10 mouse cellular contexts compared by ENCODE assay signal in genomic region chr4:64148989-64149463, GRCm38 (mm10).
DNase-seq lines count a peak whose midpoint lies in the region; ATAC-seq and TF ChIP-seq lines count a peak whose summit lies in the region.
"Had no signal": no experiment of that assay in that cellular context is flagged by ENCODE, and none has a peak within 500 bp of the region (broad histone marks: within the 10 kb centered on the region; RNA-seq: fewer than 3 reads in every experiment).

No protein-coding gene starts in this region.

- peaks cover 14% of the 10 kb centered on the region for H3K4me1 ChIP-seq in forebrain, embryonic 13.5 days
- H3K4me1 ChIP-seq in midbrain, embryonic 13.5 days (replicated peaks): peaks cover 11% of the 10 kb centered on the region
- H3K4me1 ChIP-seq: liver, embryonic 15.5 days had no signal

- 27% methylated on average over 5 of the region's 5 CpGs for WGBS in forebrain, embryonic 13.5 days
- WGBS in midbrain, embryonic 13.5 days: 27% methylated on average over 5 of the region's 5 CpGs

- DNase-seq in brain, embryonic 14.5 days (ENCODE audit: low read depth): peak; percentile 95
- peak; percentile 36 to 52 for DNase-seq in layer of hippocampus, postnatal 10 days (ENCODE audit: low spot score in 2 of 2)
- DNase-seq in urinary bladder, adult 18-20 months (ENCODE audit: low spot score in 2 of 2): no peak
- no peak for DNase-seq in gastrocnemius, postnatal 10 days
- no peak for DNase-seq in heart, postnatal 14 days
- DNase-seq: heart, adult 2 months had no signal

- no peak for TF ChIP-seq POLR2A in brain, embryonic 14.5 days (IDR thresholded peaks at IDR 0.05; ENCODE audit: borderline replicate concordance, extremely low read depth, insufficient read depth, insufficient read length, poor library complexity, severe bottlenecking)

- no peaks in the 10 kb centered on the region for H3K36me3 ChIP-seq in forebrain, embryonic 13.5 days (ENCODE audit: poor library complexity, severe bottlenecking)
- no peaks in the 10 kb centered on the region for H3K36me3 ChIP-seq in midbrain, embryonic 13.5 days
- H3K36me3 ChIP-seq: liver, embryonic 15.5 days had no signal

- no peak for TF ChIP-seq CTCF in brain, embryonic 14.5 days (IDR thresholded peaks at IDR 0.05; ENCODE audit: borderline replicate concordance, extremely low read depth, insufficient read depth, insufficient read length)

- H3K27ac ChIP-seq in forebrain, embryonic 13.5 days: no peak overlapping the region; the same call in 1 of the 2 replicates
- H3K27ac ChIP-seq in midbrain, embryonic 13.5 days: 0 out of 2 replicates have a peak overlapping the region, but pooled peaks have one; percentile 32
- H3K27ac ChIP-seq: heart, adult 2 months; kidney, postnatal 0 days; liver, embryonic 15.5 days had no signal

- intact Hi-C loops in heart, postnatal 14 days (cut with DNase I): no loop called here

- peak; percentile 87 for ATAC-seq in forebrain, embryonic 13.5 days
- peak; percentile 87 for ATAC-seq in midbrain, embryonic 13.5 days

- no peaks in the 10 kb centered on the region for H3K9me3 ChIP-seq in forebrain, embryonic 13.5 days (replicated peaks)
- H3K9me3 ChIP-seq in midbrain, embryonic 13.5 days: no peaks in the 10 kb centered on the region
- H3K9me3 ChIP-seq: liver, embryonic 15.5 days had no signal

- no peak overlapping the region for H3K4me2 ChIP-seq in forebrain, embryonic 13.5 days
- no peak overlapping the region for H3K4me2 ChIP-seq in midbrain, embryonic 13.5 days (replicated peaks)
- H3K4me2 ChIP-seq: liver, embryonic 15.5 days had no signal

- H3K27me3 ChIP-seq in forebrain, embryonic 13.5 days: no peaks in the 10 kb centered on the region
- no peaks in the 10 kb centered on the region for H3K27me3 ChIP-seq in midbrain, embryonic 13.5 days
- H3K27me3 ChIP-seq: liver, embryonic 15.5 days had no signal

- no peak overlapping the region for H3K9ac ChIP-seq in forebrain, embryonic 13.5 days
- H3K9ac ChIP-seq in midbrain, embryonic 13.5 days (replicated peaks): no peak overlapping the region
- H3K9ac ChIP-seq: liver, embryonic 15.5 days had no signal

- no peak overlapping the region for H3K4me3 ChIP-seq in forebrain, embryonic 13.5 days
- no peak overlapping the region for H3K4me3 ChIP-seq in midbrain, embryonic 13.5 days (replicated peaks)
- H3K4me3 ChIP-seq: heart, adult 2 months; liver, embryonic 15.5 days had no signal

Comparison
In these comparisons a context has a peak if more than half of its experiments do, and no peak if none do; other contexts are left out.
1. DNase-seq: peak in brain, embryonic 14.5 days (single experiment) and layer of hippocampus, postnatal 10 days (2 of 2); none in urinary bladder, adult 18-20 months (0 of 2), gastrocnemius, postnatal 10 days (single experiment) and heart, postnatal 14 days (0 of 2).